Mouse (Mus musculus) heart, embryonic 13.5 days (tissue): Measurements from ENCODE around the gene Carmil2. TPM values are rescaled to one million over a fixed set of nuclear protein-coding genes. Genes with fewer than 3 reads are reported as not detected.
A peak's percentile ranks its signal among the peaks of the same experiment; 100 is the strongest.

ENCODE experiments used
- ATAC-seq: fragments of 200-750 bp; cut with Nextera tagmentation; 2 replicates; pipeline ENCODE4 v1.8.0; 2017; ENCODE audit warnings: moderate TSS enrichment; ENCODE audit not compliant: insufficient number of reproducible peaks, low FRiP score, low TSS enrichment; ENCODE audit errors: extremely low read depth
- H3K27ac ChIP-seq: fragments of 300-500 bp; sonication (generic); replicated peaks from 2 replicates; pipeline ENCODE4 v1.5.1; 2015; ENCODE audit warnings: moderate library complexity, mild to moderate bottlenecking, inconsistent platforms
- H3K27me3 ChIP-seq: fragments of 300-500 bp; sonication (generic); replicated peaks from 2 replicates; pipeline ENCODE4 v1.6.1; 2015; ENCODE audit warnings: mild to moderate bottlenecking, inconsistent platforms
- H3K36me3 ChIP-seq: fragments of 300-500 bp; sonication (generic); 2 replicates; pipeline ENCODE4 v1.6.1; 2015; ENCODE audit warnings: mild to moderate bottlenecking, inconsistent platforms
- H3K4me1 ChIP-seq: fragments of 300-500 bp; sonication (generic); 2 replicates; pipeline ENCODE4 v1.6.1; 2015; ENCODE audit warnings: inconsistent platforms
- H3K4me2 ChIP-seq: fragments of 300-500 bp; sonication (generic); 2 replicates; pipeline ENCODE4 v1.6.1; 2015; ENCODE audit warnings: inconsistent platforms, mild to moderate bottlenecking, moderate library complexity
- H3K4me3 ChIP-seq: fragments of 300-500 bp; sonication (generic); 2 replicates; pipeline ENCODE4 v1.5.1; 2015; ENCODE audit warnings: moderate library complexity, mild to moderate bottlenecking, inconsistent platforms
- H3K9ac ChIP-seq: fragments of 300-500 bp; sonication (generic); 2 replicates; pipeline ENCODE4 v1.6.1; 2015; ENCODE audit warnings: inconsistent platforms, mild to moderate bottlenecking, moderate library complexity
- H3K9me3 ChIP-seq: fragments of 300-500 bp; sonication (generic); 2 replicates; pipeline ENCODE4 v1.6.1; 2016; ENCODE audit warnings: inconsistent platforms
- WGBS: fragments of 180-500 bp; shearing (Covaris S2); methylation state at CpG from one replicate; pipeline ENCODE4 v1.1.7; 2015; ENCODE audit warnings: mixed read lengths; 5-methylcytosine and 5-hydroxymethylcytosine counted together
- polyA plus RNA-seq: library from polyadenylated mRNA; unstranded; fragments of >200 nt; fragmentation: Nextera tagmentation; extraction: Ambion mirVana; gene quantifications from 2 replicates; pipeline ENCODE4 v1.2.1, GENCODE M21; 2015

Carmil2 gene
- polyA plus RNA-seq: 0.27 TPM in 2 replicates

DNA sequence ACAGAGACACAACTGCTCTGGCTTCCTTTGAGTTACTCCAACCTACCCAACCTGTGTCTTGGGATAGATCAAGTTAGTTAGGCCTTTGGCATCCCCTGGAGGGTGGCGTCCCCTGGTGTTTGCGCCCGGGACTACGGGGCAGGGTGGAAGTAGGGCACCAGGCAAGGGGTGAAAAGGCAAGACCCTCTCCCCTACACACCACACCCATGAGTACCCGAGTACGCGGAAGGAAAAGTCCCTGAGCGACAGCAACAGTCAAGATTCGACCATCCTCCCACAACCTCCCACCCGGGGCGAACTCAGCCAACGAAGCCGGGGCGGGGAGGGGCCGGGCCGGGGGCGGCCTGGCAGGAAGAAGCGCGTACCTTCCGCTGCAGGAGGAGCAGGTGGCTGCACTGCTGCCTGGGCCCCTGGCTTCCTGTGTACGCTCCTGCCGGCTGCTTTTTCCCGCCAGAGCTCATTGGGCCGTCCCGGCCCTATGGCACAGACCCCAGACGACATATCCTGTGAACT, at the start of gene Carmil2:
Gene Carmil2 (plus strand): TSS at position 479 of the 513 bp plus-strand sequence.
- 11% methylated on average over 26 of the region's 26 CpGs for WGBS
- Histone ChIP-seq H3K9me3 (no peaks in the 10 kb centered on the region), H3K36me3 (peaks cover 41% of the 10 kb centered on the region), H3K4me2 (peak within 1 kb of the TSS; percentile 60), H3K9ac (peak within 1 kb of the TSS; percentile 54), H3K27me3 (peaks cover 31% of the 10 kb centered on the region), H3K4me1 (peaks cover 12% of the 10 kb centered on the region; the same call in 1 of the 2 replicates), H3K27ac (no peak within 1 kb of the TSS), H3K4me3 (peak within 1 kb of the TSS; percentile 25)
- no peak for ATAC-seq

GRCm38 (mm10) chr8:105636963-105637510, 49.0 kb upstream of the Carmil2 start, which contains the start of gene Agrp:
Gene Agrp (minus strand): TSS chr8:105637393.
- Histone ChIP-seq H3K27me3 (no peaks in the 10 kb centered on the region), H3K27ac (peak within 1 kb of the TSS; percentile 100), H3K9me3 (no peaks in the 10 kb centered on the region), H3K4me3 (peak within 1 kb of the TSS; percentile 82), H3K9ac (peak within 1 kb of the TSS; percentile 99), H3K4me1 (peaks cover 44% of the 10 kb centered on the region), H3K36me3 (peaks cover 7% of the 10 kb centered on the region), H3K4me2 (peak within 1 kb of the TSS; percentile 95)
- ATAC-seq: peak; percentile 20; the same call in 1 of the 2 replicates
- WGBS: under 1% methylated on average over 61 of the region's 63 CpGs

DNA sequence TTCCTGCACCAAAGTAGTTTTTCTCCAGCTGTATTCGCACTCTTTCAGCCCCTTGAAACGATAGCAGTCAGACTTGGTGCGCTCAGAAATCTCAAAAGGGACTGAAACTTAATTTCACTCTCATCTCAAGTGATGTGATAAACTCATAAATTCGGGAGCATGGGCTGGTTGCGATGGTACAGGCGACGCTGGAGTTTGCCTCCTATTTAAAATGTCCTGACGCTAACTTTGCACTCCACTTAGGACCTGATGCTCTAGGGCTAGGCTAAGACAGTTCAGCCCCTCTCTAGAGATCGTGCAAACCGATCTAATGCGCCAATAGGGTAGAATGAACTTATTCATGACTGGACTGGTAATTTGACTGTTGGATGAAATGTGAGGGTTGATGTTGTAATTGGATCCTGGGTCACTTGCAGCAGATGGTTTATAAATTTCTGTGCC, 48.5 kb upstream of the Carmil2 start:
- H3K4me1 ChIP-seq: peaks cover 44% of the 10 kb centered on the region
- no peaks in the 10 kb centered on the region for H3K9me3 ChIP-seq
- peak overlapping the region; percentile 100 for H3K27ac ChIP-seq
- H3K4me2 ChIP-seq: peak overlapping the region; percentile 95
- peaks cover 7% of the 10 kb centered on the region for H3K36me3 ChIP-seq
- H3K4me3 ChIP-seq: peak overlapping the region; percentile 82
- no peaks in the 10 kb centered on the region for H3K27me3 ChIP-seq
- ATAC-seq: no peak
- 0% methylated on average over 11 of the region's 11 CpGs for WGBS
- peak overlapping the region; percentile 99 for H3K9ac ChIP-seq

DNA sequence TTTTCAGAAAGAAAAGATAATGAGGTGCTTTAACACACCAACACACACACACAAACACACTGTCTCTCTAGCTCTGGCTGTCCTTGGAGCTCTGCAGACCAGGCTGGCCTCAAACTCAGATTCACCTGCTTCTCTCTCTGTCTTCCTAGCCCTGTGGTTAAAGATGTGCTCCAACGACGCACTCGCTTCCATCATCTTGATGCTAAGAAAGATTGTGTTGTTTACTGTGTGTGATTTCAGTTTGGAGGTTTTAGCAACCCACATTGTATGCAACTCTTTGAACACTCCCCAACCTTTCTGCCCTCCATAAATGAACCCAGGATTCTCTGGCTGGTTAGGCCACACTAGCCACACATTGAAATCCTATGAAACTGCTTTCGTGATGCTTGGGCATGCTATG, 47.6 kb upstream of the Carmil2 start:
- H3K27ac ChIP-seq: peak overlapping the region; percentile 100

GRCm38 (mm10) chr8:105639835-105640234, 46.2 kb upstream of the Carmil2 start:
- no peak overlapping the region for H3K27ac ChIP-seq
- H3K4me1 ChIP-seq: peaks cover 43% of the 10 kb centered on the region
- H3K36me3 ChIP-seq: peaks cover 19% of the 10 kb centered on the region
- no peaks in the 10 kb centered on the region for H3K9me3 ChIP-seq
- no peak overlapping the region for H3K4me2 ChIP-seq
- 66% methylated on average over 1 of the region's 1 CpGs for WGBS
- ATAC-seq: no peak
- H3K4me3 ChIP-seq: no peak overlapping the region
- H3K9ac ChIP-seq: no peak overlapping the region
- H3K27me3 ChIP-seq: no peaks in the 10 kb centered on the region

More for the DNA sequence above, 47.6 kb upstream of the Carmil2 start:
- Histone ChIP-seq H3K9me3 (no peaks in the 10 kb centered on the region), H3K9ac (peak overlapping the region; percentile 99), H3K4me2 (peak overlapping the region; percentile 95), H3K27me3 (no peaks in the 10 kb centered on the region), H3K4me3 (peak overlapping the region; percentile 82), H3K4me1 (peaks cover 44% of the 10 kb centered on the region), H3K36me3 (peaks cover 9% of the 10 kb centered on the region)
- WGBS: 86% methylated on average over 4 of the region's 4 CpGs
- ATAC-seq: no peak

DNA sequence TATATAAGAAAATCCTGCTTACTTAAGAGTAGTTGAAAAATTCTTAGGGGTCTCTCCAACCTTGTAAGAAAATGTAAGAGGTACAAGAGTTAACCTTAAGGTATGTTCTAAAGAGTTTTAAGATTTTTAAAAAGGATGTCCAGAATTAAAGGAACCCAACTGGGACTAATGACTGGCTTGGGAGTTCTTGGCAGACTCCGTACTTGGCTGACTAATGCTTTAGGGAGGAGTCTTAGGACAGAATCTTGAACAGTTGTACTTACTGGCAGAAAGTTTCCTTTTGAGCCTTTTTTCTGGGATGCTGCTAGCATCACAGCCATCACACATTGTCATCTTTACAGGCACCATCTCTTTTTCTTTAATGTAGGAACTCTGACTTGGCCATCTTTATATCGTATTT, 45.6 kb upstream of the Carmil2 start:
- Histone ChIP-seq H3K36me3 (peaks cover 26% of the 10 kb centered on the region), H3K4me2 (no peak overlapping the region), H3K4me1 (peaks cover 36% of the 10 kb centered on the region), H3K4me3 (no peak overlapping the region), H3K9me3 (no peaks in the 10 kb centered on the region), H3K27me3 (no peaks in the 10 kb centered on the region), H3K27ac (no peak overlapping the region), H3K9ac (no peak overlapping the region)
- no peak for ATAC-seq
- WGBS: 72% methylated on average over 2 of the region's 2 CpGs

DNA sequence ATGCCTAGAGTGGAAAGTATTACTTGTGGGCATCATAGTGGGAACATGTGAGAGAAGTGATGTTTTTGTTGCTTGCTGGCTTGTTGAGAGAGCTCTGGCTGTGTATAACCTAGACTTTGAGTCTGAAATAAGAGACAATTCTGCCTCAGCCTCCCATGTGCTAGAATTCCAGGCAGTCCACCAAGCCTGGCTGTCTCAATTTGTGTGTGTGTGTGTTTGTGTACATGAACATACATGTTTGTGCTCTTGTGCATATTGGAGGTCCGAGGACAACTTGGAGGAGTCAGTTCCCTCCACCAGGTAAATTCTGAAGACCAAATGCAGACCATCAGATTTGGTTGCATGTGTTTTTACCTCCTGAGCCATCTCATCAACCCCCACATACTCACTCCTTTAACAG, 40.9 kb upstream of the Carmil2 start:
- WGBS: 90% methylated on average over 1 of the region's 1 CpGs
- no peaks in the 10 kb centered on the region for H3K9me3 ChIP-seq
- H3K4me3 ChIP-seq: no peak overlapping the region
- H3K4me1 ChIP-seq: peaks cover 11% of the 10 kb centered on the region
- no peak overlapping the region for H3K9ac ChIP-seq
- no peak overlapping the region for H3K27ac ChIP-seq
- H3K27me3 ChIP-seq: no peaks in the 10 kb centered on the region
- H3K4me2 ChIP-seq: no peak overlapping the region
- peaks cover 55% of the 10 kb centered on the region for H3K36me3 ChIP-seq
- ATAC-seq: no peak

- Histone ChIP-seq H3K27ac (no peak overlapping the region), H3K9ac (no peak overlapping the region), H3K36me3 (peaks cover 71% of the 10 kb centered on the region), H3K4me2 (no peak overlapping the region), H3K4me1 (peaks cover 19% of the 10 kb centered on the region), H3K9me3 (peaks cover 2% of the 10 kb centered on the region; the same call in 1 of the 2 replicates), H3K27me3 (no peaks in the 10 kb centered on the region), H3K4me3 (no peak overlapping the region)
- ATAC-seq: no peak
- WGBS: 95% methylated on average over 1 of the region's 1 CpGs
These were observed 37.1 kb upstream of the Carmil2 start for GRCm38 (mm10) chr8:105648929-105649328.

GRCm38 (mm10) chr8:105657641-105658040, 28.4 kb upstream of the Carmil2 start:
- Histone ChIP-seq H3K27ac (no peak overlapping the region), H3K36me3 (peaks cover 17% of the 10 kb centered on the region), H3K9me3 (peaks cover 2% of the 10 kb centered on the region; the same call in 1 of the 2 replicates), H3K9ac (no peak overlapping the region), H3K27me3 (no peaks in the 10 kb centered on the region), H3K4me2 (no peak overlapping the region), H3K4me1 (0 out of 2 replicates have a peak, but pooled peaks cover 7% of the 10 kb centered on the region), H3K4me3 (no peak overlapping the region)
- no peak for ATAC-seq

GRCm38 (mm10) chr8:105661167-105661566, 24.9 kb upstream of the Carmil2 start:
- Histone ChIP-seq H3K27me3 (no peaks in the 10 kb centered on the region), H3K4me2 (no peak overlapping the region), H3K4me3 (no peak overlapping the region), H3K9ac (no peak overlapping the region), H3K36me3 (peaks cover 27% of the 10 kb centered on the region), H3K27ac (no peak overlapping the region), H3K9me3 (no peaks in the 10 kb centered on the region), H3K4me1 (no peaks in the 10 kb centered on the region)
- ATAC-seq: no peak
- WGBS: 73% methylated on average over 3 of the region's 3 CpGs

GRCm38 (mm10) chr8:105677891-105678290, 8.2 kb upstream of the Carmil2 start:
- no peak overlapping the region for H3K27ac ChIP-seq
- no peak overlapping the region for H3K9ac ChIP-seq
- no peaks in the 10 kb centered on the region for H3K27me3 ChIP-seq
- H3K9me3 ChIP-seq: no peaks in the 10 kb centered on the region
- no peak overlapping the region for H3K4me3 ChIP-seq
- no peaks in the 10 kb centered on the region for H3K4me1 ChIP-seq
- peaks cover 100% of the 10 kb centered on the region for H3K36me3 ChIP-seq
- WGBS: 89% methylated on average over 1 of the region's 1 CpGs
- no peak overlapping the region for H3K4me2 ChIP-seq
- no peak for ATAC-seq

DNA sequence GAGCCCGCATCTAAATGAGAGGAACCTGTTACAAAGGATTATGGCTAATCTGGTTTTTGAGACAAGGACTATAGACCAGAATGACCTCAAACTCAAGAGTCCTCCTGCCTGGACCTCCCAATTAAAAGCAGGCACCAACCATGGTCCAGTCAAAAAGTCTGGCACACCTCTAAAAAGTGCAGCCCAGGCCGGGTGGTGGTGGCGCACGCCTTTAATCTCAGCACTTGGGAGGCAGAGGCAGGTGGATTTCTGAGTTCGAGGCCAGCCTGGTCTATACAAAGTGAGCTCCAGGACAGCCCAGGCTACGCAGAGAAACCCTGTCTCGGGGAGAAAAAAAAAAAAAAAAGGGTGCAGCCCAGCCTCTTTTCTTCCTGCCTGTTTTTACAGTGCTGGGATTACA, 749 bp upstream of the Carmil2 start:
- no peak for ATAC-seq
- no peak overlapping the region for H3K27ac ChIP-seq
- 68% methylated on average over 7 of the region's 7 CpGs for WGBS
- no peak overlapping the region for H3K4me3 ChIP-seq
- H3K9ac ChIP-seq: no peak overlapping the region
- H3K27me3 ChIP-seq: peaks cover 26% of the 10 kb centered on the region
- peaks cover 12% of the 10 kb centered on the region; the same call in 1 of the 2 replicates for H3K4me1 ChIP-seq
- H3K36me3 ChIP-seq: peaks cover 46% of the 10 kb centered on the region
- H3K9me3 ChIP-seq: no peaks in the 10 kb centered on the region
- H3K4me2 ChIP-seq: peak overlapping the region; percentile 60
